Mouse (Mus musculus) cortical plate, adult 2 months (tissue): ENCODE measurements around the gene Sox10.

ENCODE experiments used
- CTCF ChIP-seq: fragments of 200-500 bp; IDR thresholded peaks from 2 replicates; pipeline ENCODE4 v1.5.1; 2011; ENCODE audit warnings: mild to moderate bottlenecking, control low read depth, low read length; ENCODE audit not compliant: insufficient read depth; ENCODE audit errors: extremely low read depth
- POLR2A ChIP-seq: fragments of 200-500 bp; IDR thresholded peaks from 2 replicates; pipeline ENCODE4 v1.6.1; 2011; ENCODE audit warnings: mild to moderate bottlenecking, low read length, control low read depth; ENCODE audit not compliant: insufficient read depth; ENCODE audit errors: extremely low read depth

DNA sequence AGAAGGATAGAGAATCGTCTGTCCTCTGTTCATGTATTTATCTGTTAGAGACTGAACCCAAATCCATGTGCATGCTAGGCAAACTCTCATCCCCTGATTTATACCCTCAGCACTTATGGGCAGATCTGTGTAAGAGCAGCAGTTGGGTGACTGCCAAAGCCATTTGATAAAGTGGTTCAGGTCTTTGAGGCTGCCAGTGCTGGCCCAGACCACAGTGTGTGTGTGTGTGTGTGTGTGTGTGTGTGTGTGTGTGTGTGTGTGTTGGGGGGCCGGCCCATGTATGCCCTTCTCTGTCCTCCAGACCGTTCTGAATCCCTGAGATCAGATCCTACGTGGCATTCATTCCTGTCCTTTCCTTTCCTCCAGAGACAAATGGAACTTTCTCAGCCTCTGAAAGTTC is 53.3 kb downstream of the Sox10 start:
- no peak for TF ChIP-seq POLR2A
- no peak for TF ChIP-seq CTCF
